Mouse (Mus musculus) adrenal gland, postnatal 25 days (tissue): ENCODE results near the gene Lyve1. TPM values are rescaled to one million over a fixed set of nuclear protein-coding genes. Genes with fewer than 3 reads are reported as not detected.
"Not testable (repeated sequence)": the region's sequence is repeated elsewhere in the genome, so short reads cannot be mapped to it uniquely, and the experiment has no call there.

Source experiments
- DNase-seq: peaks from one replicate; pipeline ENCODE4 v3.0.0; 2021; ENCODE audit warnings: mixed read lengths
- long read RNA-seq: library from polyadenylated mRNA; stranded (forward); transcript quantifications from one replicate; pipeline ENCODE4 v2.0.0, GENCODE M21; 2021
- total RNA-seq: library from RNA; stranded (reverse); gene quantifications from 2 replicates; pipeline ENCODE4 v1.2.3, GENCODE M21; 2021

The Lyve1 gene
- 3.8 and 5.9 TPM in 2 replicates for total RNA-seq
- long read RNA-seq, partial matches to known transcripts: 2 of 4 reads
- long read RNA-seq, other reads (novel, unspliced or antisense): 1 of 4 reads

DNA sequence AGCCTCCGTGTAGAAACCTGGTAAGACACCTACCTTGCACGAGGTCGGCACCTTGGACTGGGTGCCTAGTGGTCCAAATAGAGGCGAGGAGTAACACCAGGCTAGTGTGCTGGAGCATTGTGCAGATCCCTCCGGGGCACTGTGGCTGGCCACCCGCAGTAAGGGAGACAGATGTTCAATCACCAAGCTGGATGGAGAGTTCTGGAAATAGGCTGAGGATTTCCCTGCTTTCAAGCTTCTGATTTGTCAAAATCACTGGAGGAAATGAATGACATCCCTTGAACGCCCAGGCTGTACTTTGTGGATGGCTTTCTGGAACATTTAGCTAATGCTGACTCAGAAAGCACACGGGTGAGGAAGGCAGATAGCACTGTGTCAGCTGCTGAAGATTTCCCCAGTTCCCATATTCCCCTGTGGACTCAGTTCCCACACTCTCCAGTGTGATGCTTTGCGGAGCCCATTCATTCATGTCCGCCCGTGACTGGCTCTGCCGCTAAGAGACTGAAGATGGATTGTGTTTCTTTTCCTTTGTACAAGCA lies at the start of gene Lyve1:
TSS of gene Lyve1 (minus strand) at position 489 of the 539 bp plus-strand sequence.
- no peak for DNase-seq

DNA sequence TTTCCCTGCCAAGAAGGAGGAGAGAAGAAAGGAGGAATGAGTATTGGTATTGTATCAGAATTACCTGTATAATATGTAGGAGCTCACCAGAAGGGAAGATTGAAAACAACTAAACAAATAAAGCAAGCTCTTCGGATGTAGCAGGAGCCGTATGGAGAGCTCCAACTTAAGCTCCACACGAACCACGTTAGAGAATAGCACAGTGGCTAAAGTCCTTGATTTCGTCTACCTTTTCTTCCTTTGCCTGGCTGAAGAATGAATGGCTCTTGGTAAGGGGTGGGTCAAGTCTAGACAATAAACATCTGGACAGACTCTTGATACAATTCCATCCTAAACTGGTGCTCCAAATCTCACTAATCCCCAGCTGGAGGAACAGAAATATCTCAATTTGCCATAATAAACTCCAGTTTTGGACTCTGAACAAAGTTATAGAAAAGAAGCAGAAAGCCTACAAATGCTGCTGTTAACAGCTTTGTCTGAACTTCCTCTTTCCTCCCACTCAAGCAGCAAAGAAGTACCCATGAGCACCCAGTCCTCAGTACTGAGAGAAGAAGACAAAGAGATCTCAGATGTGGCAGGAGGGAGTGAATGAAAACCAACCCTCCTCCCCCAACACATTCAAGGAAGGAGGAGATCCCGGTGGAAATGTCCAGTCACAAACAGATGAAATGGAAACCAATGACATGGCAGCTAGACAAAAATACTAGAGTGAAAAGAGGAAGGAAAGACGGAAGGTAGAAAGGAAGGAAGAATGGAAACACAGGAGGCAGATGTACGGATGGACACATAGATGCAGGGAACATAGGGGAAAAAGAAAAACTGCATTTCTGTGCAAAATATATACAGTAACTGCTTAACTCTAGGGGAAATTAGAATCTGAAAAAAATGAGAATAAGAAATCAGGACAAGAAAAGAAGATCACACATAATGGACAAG lies 45.4 kb upstream of the Lyve1 start:
- DNase-seq: no peak

DNA sequence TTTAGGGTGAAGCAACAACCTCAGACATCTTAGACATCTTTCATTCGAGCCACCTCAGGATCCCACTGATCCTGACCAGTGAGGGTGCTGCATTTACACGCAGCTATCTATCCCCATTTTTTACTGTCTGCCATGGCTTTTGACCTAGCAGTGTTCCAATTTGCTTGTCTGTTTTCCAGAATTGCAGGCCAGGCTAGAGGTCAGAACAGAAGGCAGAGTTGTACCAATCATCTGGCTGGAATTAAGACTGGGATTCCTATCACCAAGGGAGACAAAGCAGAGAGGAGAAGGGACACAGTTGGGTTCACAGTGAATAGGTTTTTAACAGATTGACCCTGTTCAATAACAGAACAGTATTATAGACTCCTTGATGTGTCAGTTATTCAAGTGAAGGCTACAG lies 43.5 kb upstream of the Lyve1 start:
- no peak for DNase-seq

DNA sequence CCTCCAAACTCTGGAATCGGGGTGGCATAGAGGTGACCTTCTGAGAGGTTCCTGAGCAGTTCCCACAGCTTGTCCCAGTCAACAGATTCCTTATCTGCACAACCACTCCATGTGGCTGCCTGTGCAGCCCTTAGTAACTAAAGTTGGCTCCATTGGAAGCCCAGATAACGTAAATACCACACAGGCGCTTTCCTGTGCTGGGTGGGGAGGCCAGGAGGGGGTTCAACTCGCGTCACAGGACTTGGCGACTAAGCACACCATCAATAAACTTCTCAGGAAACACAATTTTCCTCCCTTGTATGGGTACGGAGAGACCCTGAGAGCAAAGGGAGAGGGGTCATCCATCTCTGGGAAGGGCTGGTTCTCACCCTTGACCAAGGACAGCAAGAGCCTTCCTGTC lies 40.2 kb upstream of the Lyve1 start:
- DNase-seq: no peak

DNA sequence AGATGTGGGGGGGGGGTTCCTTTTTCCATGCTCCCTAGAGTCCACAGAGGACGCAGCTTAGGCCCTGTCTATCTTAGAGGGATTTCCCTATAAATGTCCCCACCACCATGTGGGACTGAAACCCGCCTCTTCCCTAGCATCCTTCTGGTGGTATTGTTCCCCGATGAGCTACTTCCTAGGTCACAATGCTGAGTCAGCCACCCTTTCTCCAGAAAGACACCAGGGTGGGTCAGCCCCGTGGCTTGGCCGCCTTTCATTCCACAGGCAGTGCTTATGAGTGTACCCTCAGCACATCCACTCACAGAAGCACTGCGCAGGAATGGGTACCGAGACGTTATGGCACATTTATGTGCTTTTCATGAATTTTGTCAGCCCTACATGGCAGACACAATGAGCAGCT lies 34.2 kb upstream of the Lyve1 start:
- DNase-seq: no peak

DNA sequence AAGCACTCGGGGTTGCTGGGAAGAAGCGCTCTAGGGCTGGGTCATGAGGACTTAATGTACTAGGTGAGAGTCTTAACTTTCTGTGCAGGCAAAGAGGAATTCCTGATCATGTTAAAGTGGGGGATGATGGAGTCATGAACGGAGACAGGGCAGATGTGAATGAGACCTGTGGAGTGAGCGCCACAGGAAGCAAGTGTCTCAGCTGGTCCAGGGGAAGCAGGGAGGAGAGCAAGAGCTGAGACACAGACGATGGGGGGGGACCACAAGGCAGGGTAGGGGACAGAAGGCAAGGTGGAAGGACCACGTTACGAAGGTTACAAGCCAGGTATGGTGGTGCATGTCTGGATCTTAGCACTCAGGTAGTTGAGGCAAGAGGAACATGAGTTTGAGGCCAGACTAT lies 33.4 kb upstream of the Lyve1 start:
- no peak for DNase-seq

DNA sequence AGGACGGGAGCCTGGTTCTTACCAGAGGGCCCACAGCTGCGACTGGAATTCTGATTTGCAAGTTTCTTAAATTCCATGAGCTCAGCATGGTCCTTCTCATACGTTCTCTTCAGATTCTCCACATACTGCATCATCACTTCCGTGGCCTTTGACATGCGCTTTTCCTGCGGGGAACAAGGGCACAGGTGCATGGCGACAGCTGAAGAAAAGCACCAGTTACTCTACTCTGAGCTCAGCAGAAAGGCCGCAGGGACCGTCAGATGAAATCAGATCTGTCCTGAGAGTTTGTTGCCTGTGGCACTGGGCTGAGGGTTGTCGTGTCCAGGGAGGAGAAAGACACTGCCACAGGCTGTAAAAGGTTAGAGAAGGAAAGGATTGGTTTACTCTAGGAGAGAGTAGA lies 32.7 kb upstream of the Lyve1 start:
- not testable (repeated sequence) for DNase-seq

DNA sequence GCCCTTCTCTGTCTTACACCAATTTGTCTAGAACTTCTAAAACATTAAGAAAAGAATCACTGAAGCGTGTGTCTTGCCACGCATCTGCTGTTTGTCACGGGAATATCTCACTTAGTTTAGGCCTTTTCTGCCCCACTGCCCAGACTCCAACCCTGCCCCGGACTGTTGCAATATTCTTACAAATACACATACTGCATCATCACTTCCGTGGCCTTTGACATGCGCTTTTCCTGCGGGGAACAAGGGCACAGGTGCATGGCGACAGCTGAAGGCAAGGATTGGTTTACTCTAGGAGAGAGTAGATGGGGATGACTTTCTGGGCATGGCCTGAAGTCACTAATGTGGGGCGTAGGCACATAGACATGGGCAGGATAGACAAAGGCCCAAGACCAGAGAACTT lies 31.6 kb upstream of the Lyve1 start:
- no peak for DNase-seq

DNA sequence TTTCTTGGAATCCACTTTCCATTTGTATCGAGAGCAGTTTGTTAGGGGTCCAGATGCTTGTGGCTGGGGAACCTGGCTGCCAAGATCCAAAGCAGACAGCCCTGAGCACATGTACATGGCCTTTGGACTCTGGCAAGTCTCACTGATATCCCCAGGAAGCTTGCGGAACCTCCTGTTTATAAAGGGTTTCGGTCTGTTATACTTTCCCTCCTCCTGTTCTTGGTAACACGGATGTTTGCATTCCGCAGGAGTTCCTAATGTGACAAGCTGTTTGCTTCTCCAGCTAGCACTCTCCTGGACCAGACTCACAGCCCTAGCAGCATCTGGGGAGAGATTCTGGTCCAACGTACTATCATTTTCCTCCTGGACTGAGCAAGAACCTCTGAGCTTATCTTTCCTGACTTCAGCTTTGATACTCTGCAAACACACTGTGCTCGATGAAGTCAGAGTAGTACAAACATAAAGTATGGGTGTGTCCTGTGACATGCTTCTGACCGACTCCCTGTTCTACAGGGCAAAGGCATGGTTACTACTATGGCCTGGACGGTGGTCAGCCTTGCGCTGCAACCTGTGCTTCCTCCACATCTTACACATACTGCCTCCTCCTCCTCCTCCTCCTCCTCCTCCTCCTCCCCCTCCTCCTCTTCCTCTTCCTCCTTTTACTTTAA lies 31.0 kb upstream of the Lyve1 start:
- DNase-seq: no peak

DNA sequence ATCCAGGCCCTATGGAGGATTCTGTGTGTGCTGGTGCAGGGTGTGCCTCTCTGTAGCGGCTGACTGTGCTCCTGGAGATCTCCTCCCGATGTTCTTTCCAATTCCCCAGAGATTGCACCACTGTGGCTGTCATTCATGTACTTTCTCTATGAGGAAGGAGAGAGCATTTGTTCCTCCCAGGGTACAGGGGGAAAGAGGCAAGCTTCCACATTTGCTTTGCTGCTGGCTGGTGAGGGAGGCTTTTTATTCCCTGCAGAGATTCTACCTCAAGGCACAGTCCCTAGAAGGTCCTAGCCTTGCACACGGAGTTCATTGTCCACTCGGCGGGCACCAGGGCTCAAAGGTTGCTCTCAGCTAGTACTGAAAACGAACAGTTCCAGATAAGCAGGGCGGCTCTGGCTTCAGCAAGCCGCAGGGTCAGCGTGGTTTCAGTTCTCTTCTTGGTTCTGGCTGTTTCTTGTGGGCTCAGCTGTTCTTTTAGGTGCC lies 28.5 kb upstream of the Lyve1 start:
- peak; percentile 14 for DNase-seq

DNA sequence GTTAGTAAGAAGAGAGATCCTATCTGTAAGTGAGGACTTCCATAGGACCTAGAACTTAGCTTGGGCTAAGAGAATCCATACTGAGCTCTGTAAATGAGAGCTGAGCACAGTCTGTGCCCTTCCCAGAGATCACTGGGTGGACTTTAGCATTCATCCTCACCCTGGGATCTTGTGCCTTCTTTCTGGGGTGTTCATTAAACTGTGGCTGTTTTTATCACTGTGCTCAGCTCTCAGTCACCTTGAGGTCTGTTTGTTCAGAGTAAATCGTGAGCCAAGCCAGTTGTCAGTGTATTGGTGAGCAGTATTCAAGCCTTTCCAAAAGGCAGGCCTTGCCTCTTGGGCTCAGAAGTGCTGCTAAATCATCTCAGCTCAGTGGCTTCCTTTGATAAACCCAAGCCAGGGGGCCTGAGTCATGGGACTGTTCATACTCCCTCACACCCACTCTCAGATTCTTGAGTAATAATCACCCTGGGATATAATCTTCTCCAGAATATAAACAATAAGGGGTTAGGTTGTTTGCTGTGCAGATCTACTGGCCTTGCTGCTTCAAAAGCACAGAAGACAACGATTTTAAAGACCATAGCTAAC lies 18.8 kb upstream of the Lyve1 start:
- no peak for DNase-seq

DNA sequence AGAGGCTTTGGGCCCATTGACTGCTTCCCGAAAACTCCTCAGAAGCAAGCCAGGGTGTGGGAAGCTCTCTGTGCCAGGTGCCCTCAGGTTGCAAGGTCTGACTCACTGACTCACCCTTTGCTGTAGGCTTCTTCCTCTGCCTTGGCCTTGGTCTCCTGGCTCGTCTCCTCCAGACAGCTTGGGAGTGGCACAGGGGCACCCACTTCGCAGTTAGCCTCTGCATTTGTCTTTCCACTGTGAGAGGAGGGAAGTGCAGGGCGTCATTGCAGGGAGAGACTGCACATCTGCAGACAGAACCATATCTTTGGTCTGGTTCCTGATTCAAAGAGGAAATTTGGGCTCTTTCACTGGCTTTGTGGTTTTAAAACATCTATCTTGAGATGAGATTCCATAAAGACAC lies 15.0 kb upstream of the Lyve1 start:
- DNase-seq: no peak

DNA sequence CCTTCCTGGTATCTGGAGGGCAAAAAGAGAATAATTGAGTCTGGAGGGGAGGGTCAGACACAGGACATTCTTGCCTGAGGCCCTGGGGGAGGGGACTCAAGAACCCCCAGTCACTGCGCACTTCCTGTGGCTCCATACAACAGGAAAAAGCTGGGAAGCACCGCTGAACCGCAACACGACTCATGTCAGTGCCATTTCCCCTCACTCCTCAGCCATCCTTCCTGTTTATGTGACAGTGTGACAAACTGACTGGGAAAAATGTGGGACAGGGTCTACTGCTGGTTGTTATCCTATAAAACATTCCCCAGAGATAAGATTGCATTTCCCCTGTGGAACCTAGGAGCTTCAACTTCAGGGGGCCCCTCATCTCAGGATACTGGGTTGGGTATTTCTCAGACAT lies 13.9 kb upstream of the Lyve1 start:
- DNase-seq: no peak

DNA sequence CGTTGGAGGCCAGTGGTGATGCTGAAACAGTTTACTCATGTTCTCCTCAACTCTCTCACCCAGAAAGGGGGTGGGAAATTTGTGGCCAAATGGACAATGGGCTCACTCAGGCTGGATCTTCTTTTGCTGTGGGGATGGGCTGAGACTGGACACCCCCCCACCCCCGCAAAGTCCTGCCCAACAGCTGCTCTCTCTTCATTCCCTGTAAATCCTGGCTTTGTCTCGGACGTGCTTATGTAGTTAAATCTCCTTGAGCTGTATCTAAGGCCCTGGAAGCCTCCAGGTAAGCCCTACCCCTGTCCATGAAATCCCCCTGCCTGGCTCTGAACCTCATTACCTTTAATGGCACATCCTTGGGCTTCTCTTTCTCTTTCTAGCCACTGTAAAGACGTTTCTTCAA lies 5.8 kb upstream of the Lyve1 start:
- DNase-seq: no peak

DNA sequence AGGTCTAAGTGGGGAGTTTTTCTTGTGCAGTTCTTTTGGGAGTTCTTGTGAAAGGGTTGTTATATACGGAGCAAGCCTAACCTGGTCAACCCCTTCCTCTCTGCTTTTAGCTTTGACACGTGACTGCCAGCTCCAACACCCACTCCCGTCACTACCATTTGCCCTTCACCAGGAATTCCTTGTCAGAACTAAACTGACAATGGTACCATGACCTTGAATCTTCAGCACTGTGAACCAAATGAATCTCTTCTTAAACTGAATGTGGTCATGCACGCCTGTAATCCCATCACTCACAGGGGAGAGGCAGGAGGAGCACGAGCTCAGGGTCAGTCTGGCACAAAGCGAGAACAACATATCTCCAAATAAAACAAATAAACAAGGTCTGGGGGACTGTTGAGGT lies 4.1 kb upstream of the Lyve1 start:
- no peak for DNase-seq

DNA sequence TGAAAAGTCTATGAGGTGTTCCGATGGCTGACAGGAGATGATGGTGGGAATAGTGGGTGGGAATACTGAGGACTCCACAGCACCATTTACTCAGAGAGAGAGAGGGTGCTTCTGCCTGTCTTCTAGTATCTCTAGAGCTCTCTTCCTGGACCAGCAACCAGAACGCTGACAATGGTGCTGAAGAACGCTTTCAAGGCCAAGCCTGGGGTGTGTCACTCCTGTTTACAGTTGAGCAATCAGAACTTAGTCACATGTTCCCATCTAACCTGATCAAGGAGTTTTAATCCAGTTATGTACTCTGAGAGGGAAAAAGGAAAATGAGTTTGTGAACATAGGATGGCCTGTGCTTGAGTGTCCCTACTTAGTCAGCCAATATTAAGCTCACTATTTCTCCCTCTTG lies 3.0 kb upstream of the Lyve1 start:
- DNase-seq: peak; percentile 19

DNA sequence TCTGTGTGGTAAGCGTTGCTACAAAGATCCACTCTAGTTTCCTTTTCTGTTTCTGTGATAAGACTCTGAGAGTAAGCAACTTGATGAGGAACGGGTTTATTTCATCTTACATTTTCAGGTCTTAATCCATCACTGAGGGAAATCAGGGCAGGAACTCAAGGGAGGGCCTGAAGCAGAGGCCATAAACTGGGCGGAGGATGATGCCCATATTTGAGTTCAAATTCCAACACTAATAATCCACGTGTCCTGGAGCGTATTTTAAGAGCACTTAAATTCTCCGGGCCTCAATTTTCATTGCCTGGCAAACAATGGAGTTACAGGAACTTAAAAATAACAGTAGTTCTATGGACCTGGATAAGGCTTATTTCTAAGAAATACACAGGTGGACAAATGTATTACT lies 2.5 kb upstream of the Lyve1 start:
- no peak for DNase-seq

DNA sequence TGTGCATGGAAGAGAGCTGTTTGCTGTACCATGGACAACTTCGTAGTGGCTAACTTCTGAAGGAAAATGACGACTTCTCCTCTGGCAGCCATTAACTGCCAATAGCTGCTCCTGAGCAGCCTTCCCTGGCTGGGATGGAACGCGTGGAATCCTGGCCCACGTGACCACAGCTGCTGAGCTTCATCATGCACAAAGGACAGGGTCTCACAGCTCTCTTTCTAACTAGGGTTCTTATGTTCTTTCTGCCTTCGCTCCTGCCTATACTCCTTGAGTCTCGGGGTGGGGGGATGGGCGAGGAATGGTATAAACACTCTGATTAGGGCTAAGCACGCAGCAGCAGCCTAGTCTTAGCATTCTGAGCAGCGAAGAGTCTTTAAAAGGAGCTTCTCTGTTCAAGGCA lies 2.0 kb upstream of the Lyve1 start:
- DNase-seq: no peak

DNA sequence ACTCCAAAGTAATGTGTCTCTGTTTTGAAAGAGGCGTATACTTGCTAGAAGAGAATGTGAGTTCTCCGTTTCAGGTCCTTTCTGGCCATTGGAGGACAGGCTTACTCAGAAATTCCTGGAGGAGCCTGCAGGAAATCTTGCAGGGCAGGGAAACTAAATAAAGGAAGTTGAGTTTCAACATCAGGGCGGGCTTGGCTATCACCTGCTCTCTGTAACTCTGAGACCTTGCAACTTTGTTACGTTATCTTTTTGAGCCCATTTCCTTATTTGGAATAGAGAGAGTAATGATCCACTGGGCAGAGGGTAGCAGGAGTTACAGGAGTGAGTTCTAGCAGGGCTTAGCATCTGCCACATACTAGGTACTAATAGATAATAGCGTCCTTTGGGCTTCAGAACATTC lies 2.9 kb downstream of the Lyve1 start:
- DNase-seq: no peak

DNA sequence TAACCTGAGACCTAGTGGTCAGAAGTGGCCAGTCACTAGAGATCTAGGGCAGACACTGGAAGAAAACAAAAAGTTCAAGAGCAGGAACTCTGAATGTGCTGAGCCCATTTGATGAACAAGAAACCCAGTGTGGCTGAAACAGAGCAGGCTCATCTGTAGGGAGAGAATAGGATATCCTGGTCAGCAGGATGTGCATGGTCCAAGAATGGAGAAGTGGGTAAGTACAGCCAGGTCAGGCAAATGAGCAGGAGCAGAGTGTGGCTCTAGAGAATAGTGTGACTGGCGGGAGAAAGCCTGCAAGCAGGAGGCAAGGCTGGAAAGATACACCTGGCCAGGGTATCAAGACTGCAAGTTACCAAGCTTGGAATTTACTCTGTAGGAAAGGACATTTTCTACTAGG lies 7.4 kb downstream of the Lyve1 start:
- DNase-seq: no peak

DNA sequence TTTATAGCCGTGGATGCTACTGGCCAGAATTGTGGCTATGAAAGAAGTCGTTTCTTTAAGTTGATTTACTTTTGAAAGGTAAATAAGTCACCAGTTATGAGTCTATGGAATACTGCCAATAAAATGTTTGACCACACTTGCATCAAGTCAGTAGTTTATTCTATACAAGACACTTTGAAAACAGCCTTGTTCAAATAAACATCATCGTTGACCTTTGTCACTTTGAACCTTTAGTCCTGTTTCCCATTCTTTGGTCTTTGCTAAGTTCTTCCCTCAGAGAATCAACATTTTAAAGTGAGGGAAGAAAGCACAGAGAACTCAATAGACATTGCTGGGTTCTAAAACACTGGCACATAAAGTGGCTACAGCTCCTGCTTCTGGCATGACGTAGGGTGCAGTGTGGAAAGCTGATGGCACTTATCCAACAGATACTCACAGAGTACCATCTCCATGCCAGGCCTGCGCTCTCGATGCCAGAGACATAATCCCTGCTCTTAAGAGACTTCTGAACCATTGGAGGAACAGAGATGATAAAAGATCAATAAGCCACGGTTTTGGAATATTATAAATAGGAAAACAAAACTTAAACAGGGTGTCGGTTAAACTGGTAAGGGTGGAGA lies 8.0 kb downstream of the Lyve1 start:
- peak; percentile 20 for DNase-seq

DNA sequence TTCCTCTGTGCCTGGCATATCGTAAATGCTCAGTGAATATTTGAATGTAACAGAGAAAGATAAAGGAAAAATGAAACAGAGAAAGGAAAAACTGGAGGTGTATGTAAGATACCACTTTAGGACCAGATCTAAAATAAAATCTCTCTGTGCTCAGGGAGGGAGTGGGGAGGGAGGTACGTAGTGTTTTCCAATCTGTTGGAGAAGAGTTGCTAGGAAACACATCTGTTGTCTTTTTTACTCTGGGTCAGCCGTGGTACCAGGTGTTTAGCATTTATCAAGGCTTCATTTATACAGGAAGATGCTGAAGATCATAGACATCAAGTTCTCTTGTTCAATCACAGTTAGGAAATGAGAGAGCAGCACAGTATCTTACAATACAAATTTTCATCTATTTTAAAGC lies 8.5 kb downstream of the Lyve1 start:
- no peak for DNase-seq
